Mouse (Mus musculus): ENCODE data around the gene Emg1. TPM values are rescaled to one million over a fixed set of nuclear protein-coding genes. Genes with fewer than 3 reads are reported as not detected.
"Not testable (repeated sequence)": the region's sequence is repeated elsewhere in the genome, so short reads cannot be mapped to it uniquely, and the experiment has no call there.

The Emg1 gene
- polyA plus RNA-seq, 2 experiments = 103 to 147 TPM

- Histone ChIP-seq H3K9me3 (ENCODE audit: control insufficient read depth, low read length) (no peaks in the 10 kb centered on the region), H3K36me3 (replicated peaks; ENCODE audit: control insufficient read depth, insufficient read depth, low read depth) (peaks cover 2% of the 10 kb centered on the region; the same call in 1 of the 2 replicates), H3K4me1 (replicated peaks; ENCODE audit: control insufficient read depth in 2 of 2, insufficient read depth in 2 of 2, low read length in 1 of 2) (peaks cover 10 to 27% of the 10 kb centered on the region in 2 experiments), H3K27me3 (ENCODE audit: control insufficient read depth, insufficient read depth, low read length) (no peaks in the 10 kb centered on the region), H3K27ac (no peak overlapping the region), H3K4me3 (ENCODE audit: insufficient read depth in 1 of 2, low read depth in 2 of 2, low read length in 2 of 2) (no peak overlapping the region), H3K9ac (replicated peaks) (no peak overlapping the region), H3K4me2 (ENCODE audit: low read depth) (no peak overlapping the region)
- TF ChIP-seq EP300 (IDR thresholded peaks at IDR 0.05; ENCODE audit: low read depth) (no peak), CTCF (IDR thresholded peaks at IDR 0.05; ENCODE audit: low read depth) (no peak)
- WGBS (ENCODE audit: insufficient replicate concordance) = 79% methylated on average over 3 of the region's 3 CpGs
- no peak for ATAC-seq (ENCODE audit: insufficient read depth)
- DNase-seq (ENCODE audit: low read depth in 3 of 3, low spot score in 3 of 3) = no peak
These were observed 21.5 kb downstream of the Emg1 start for GRCm38 (mm10) chr6:124690517-124690916.

- H3K4me1 ChIP-seq (replicated peaks; ENCODE audit: control insufficient read depth in 2 of 2, insufficient read depth in 2 of 2, low read length in 1 of 2) = peaks cover 25 to 40% of the 10 kb centered on the region in 2 experiments
- WGBS (ENCODE audit: insufficient replicate concordance) = 86% methylated on average over 3 of the region's 3 CpGs
- H3K9me3 ChIP-seq (ENCODE audit: control insufficient read depth, low read length) = no peaks in the 10 kb centered on the region
- TF ChIP-seq EP300 (IDR thresholded peaks at IDR 0.05; ENCODE audit: low read depth) = no peak
- TF ChIP-seq CTCF (IDR thresholded peaks at IDR 0.05; ENCODE audit: low read depth) = no peak
- no peak for DNase-seq (ENCODE audit: low read depth in 3 of 3, low spot score in 3 of 3)
- peaks cover 2% of the 10 kb centered on the region; the same call in 1 of the 2 replicates for H3K36me3 ChIP-seq (replicated peaks; ENCODE audit: control insufficient read depth, insufficient read depth, low read depth)
- no peak overlapping the region for H3K4me2 ChIP-seq (ENCODE audit: low read depth)
- no peak overlapping the region for H3K9ac ChIP-seq (replicated peaks)
- H3K27ac ChIP-seq = no peak overlapping the region
- ATAC-seq (ENCODE audit: insufficient read depth) = no peak
- no peak overlapping the region for H3K4me3 ChIP-seq (ENCODE audit: insufficient read depth in 1 of 2, low read depth in 2 of 2, low read length in 2 of 2)
- H3K27me3 ChIP-seq (ENCODE audit: control insufficient read depth, insufficient read depth, low read length) = no peaks in the 10 kb centered on the region
These were observed 23.0 kb downstream of the Emg1 start for GRCm38 (mm10) chr6:124689011-124689410.

GRCm38 (mm10) chr6:124688151-124688758, 23.7 kb downstream of the Emg1 start:
- H3K4me1 ChIP-seq (replicated peaks; ENCODE audit: control insufficient read depth in 2 of 2, insufficient read depth in 2 of 2, low read length in 1 of 2) = peaks cover 33 to 46% of the 10 kb centered on the region in 2 experiments

GRCm38 (mm10) chr6:124686644-124687043, 25.3 kb downstream of the Emg1 start:
- H3K36me3 ChIP-seq (replicated peaks; ENCODE audit: control insufficient read depth, insufficient read depth, low read depth); H3K9ac ChIP-seq (replicated peaks); H3K27me3 ChIP-seq (ENCODE audit: control insufficient read depth, insufficient read depth, low read length); H3K4me3 ChIP-seq (ENCODE audit: insufficient read depth in 1 of 2, low read depth in 2 of 2, low read length in 2 of 2); H3K4me2 ChIP-seq (ENCODE audit: low read depth); DNase-seq (ENCODE audit: low read depth in 3 of 3, low spot score in 3 of 3); ATAC-seq (ENCODE audit: insufficient read depth); H3K9me3 ChIP-seq (ENCODE audit: control insufficient read depth, low read length); H3K27ac ChIP-seq: not testable (repeated sequence)
- TF ChIP-seq CTCF (IDR thresholded peaks at IDR 0.05; ENCODE audit: low read depth) = peak; percentile 59
- WGBS (ENCODE audit: insufficient replicate concordance) = 67% methylated on average over 1 of the region's 1 CpGs
- peaks cover 43 to 51% of the 10 kb centered on the region in 2 experiments for H3K4me1 ChIP-seq (replicated peaks; ENCODE audit: control insufficient read depth in 2 of 2, insufficient read depth in 2 of 2, low read length in 1 of 2)

More at GRCm38 (mm10) chr6:124688151-124688758, 23.7 kb downstream of the Emg1 start:
- Histone ChIP-seq H3K4me2 (ENCODE audit: low read depth) (no peak overlapping the region), H3K4me3 (ENCODE audit: insufficient read depth in 1 of 2, low read depth in 2 of 2, low read length in 2 of 2) (no peak overlapping the region), H3K9ac (replicated peaks) (no peak overlapping the region), H3K9me3 (ENCODE audit: control insufficient read depth, low read length) (no peaks in the 10 kb centered on the region), H3K27ac (no peak overlapping the region), H3K36me3 (replicated peaks; ENCODE audit: control insufficient read depth, insufficient read depth, low read depth) (peaks cover 2% of the 10 kb centered on the region; the same call in 1 of the 2 replicates), H3K27me3 (ENCODE audit: control insufficient read depth, insufficient read depth, low read length) (no peaks in the 10 kb centered on the region)
- ATAC-seq (ENCODE audit: insufficient read depth) (no peak), DNase-seq (ENCODE audit: low read depth in 3 of 3, low spot score in 3 of 3) (no peak)
- TF ChIP-seq CTCF (IDR thresholded peaks at IDR 0.05; ENCODE audit: low read depth) = no peak
- no peak for TF ChIP-seq EP300 (IDR thresholded peaks at IDR 0.05; ENCODE audit: low read depth)
- 56% methylated on average over 8 of the region's 8 CpGs for WGBS (ENCODE audit: insufficient replicate concordance)

GRCm38 (mm10) chr6:124685606-124686386, 26.2 kb downstream of the Emg1 start:
- WGBS (ENCODE audit: insufficient replicate concordance) = 23% methylated on average over 12 of the region's 12 CpGs
- Histone ChIP-seq H3K36me3 (replicated peaks; ENCODE audit: control insufficient read depth, insufficient read depth, low read depth) (peaks cover 2% of the 10 kb centered on the region; the same call in 1 of the 2 replicates), H3K9ac (replicated peaks) (peak overlapping the region; percentile 9; the same call in 1 of the 2 replicates), H3K9me3 (ENCODE audit: control insufficient read depth, low read length) (no peaks in the 10 kb centered on the region), H3K4me1 (replicated peaks; ENCODE audit: control insufficient read depth in 2 of 2, insufficient read depth in 2 of 2, low read length in 1 of 2) (peaks cover 43 to 52% of the 10 kb centered on the region in 2 experiments), H3K27me3 (ENCODE audit: control insufficient read depth, insufficient read depth, low read length) (no peaks in the 10 kb centered on the region), H3K4me2 (ENCODE audit: low read depth) (peak overlapping the region; percentile 47), H3K27ac (peak overlapping the region; percentile 56), H3K4me3 (ENCODE audit: insufficient read depth in 1 of 2, low read depth in 2 of 2, low read length in 2 of 2) (no peak overlapping the region)
- TF ChIP-seq EP300 (IDR thresholded peaks at IDR 0.05; ENCODE audit: low read depth) = peak; percentile 73
- TF ChIP-seq CTCF (IDR thresholded peaks at IDR 0.05; ENCODE audit: low read depth) = no peak
- peak; percentile 46; the same call in 1 of the 2 replicates for ATAC-seq (ENCODE audit: insufficient read depth)
- peak; percentile 46 to 52 (median 47) for DNase-seq (ENCODE audit: low read depth in 3 of 3, low spot score in 3 of 3)

Measured in liver, embryonic 14.5 days (tissue).